Comparison of ENCODE assay signal across 20 mouse cellular contexts in genomic region chr7:94581475-94581874, GRCm38 (mm10).
"Had no signal": no experiment of that assay in that cellular context is flagged by ENCODE, and none has a peak within 500 bp of the region (broad histone marks: within the 10 kb centered on the region; RNA-seq: fewer than 3 reads in every experiment).

No protein-coding gene starts in this region.

- H3K4me3 ChIP-seq: intestine, embryonic 15.5 days; kidney, embryonic 15.5 days; left cerebral cortex, adult 2 months; limb, embryonic 12.5 days; limb, embryonic 15.5 days; stomach, embryonic 15.5 days had no signal

- DNase-seq: kidney, adult 11 months; kidney, adult 8-10 months; kidney, postnatal 10 days; kidney, postnatal 36 days; layer of hippocampus, postnatal 36 days; liver, postnatal 0 days; lung, embryonic 14.5 days; right cerebral cortex, postnatal 25 days; spleen, adult 18-20 months; thymus, postnatal 25 days had no signal

- H3K27ac ChIP-seq: intestine, embryonic 15.5 days; kidney, embryonic 15.5 days; left cerebral cortex, adult 2 months; limb, embryonic 12.5 days; limb, embryonic 15.5 days; liver, embryonic 14.5 days; macrophage; stomach, embryonic 15.5 days had no signal

- H3K4me1 ChIP-seq: intestine, embryonic 15.5 days; kidney, embryonic 15.5 days; limb, embryonic 12.5 days; limb, embryonic 15.5 days; stomach, embryonic 15.5 days had no signal

- H3K27me3 ChIP-seq: intestine, embryonic 15.5 days; kidney, embryonic 15.5 days; limb, embryonic 12.5 days; limb, embryonic 15.5 days; stomach, embryonic 15.5 days had no signal

- H3K9me3 ChIP-seq: intestine, embryonic 15.5 days; kidney, embryonic 15.5 days; limb, embryonic 12.5 days; limb, embryonic 15.5 days; stomach, embryonic 15.5 days had no signal

- ATAC-seq: intestine, embryonic 15.5 days; liver, postnatal 0 days; lung, postnatal 0 days had no signal

- H3K4me2 ChIP-seq: intestine, embryonic 15.5 days; kidney, embryonic 15.5 days; limb, embryonic 12.5 days; limb, embryonic 15.5 days; liver, embryonic 11.5 days; lung, embryonic 14.5 days; stomach, embryonic 15.5 days had no signal

- H3K9ac ChIP-seq: intestine, embryonic 15.5 days; kidney, embryonic 15.5 days; limb, embryonic 12.5 days; limb, embryonic 15.5 days; liver, embryonic 14.5 days; liver, postnatal 0 days; lung, embryonic 14.5 days; stomach, embryonic 15.5 days had no signal

- H3K36me3 ChIP-seq: intestine, embryonic 15.5 days; kidney, embryonic 15.5 days; limb, embryonic 12.5 days; limb, embryonic 15.5 days; stomach, embryonic 15.5 days had no signal
